Mouse (Mus musculus): ENCODE data around the gene Ccnj.

Gene Ccnj

GRCm38 (mm10) chr19:40830703-40831415 lies at the start of gene Ccnj:
Gene Ccnj, plus strand, starts transcription at chr19:40831279.
- peak; percentile 87 for DNase-seq (ENCODE audit: low spot score)

GRCm38 (mm10) chr19:40788004-40788714 lies 42.9 kb upstream of the Ccnj start:
- no peak for DNase-seq (ENCODE audit: low spot score)

GRCm38 (mm10) chr19:40788715-40789084 lies 42.4 kb upstream of the Ccnj start:
- no peak for DNase-seq (ENCODE audit: low spot score)

- no peak for DNase-seq (ENCODE audit: low spot score)
Measured at GRCm38 (mm10) chr19:40805176-40805737, 25.8 kb upstream of the Ccnj start.

GRCm38 (mm10) chr19:40809858-40810257 lies 21.2 kb upstream of the Ccnj start:
- no peak for DNase-seq (ENCODE audit: low spot score)

GRCm38 (mm10) chr19:40811840-40812239 lies 19.2 kb upstream of the Ccnj start:
- no peak for DNase-seq (ENCODE audit: low spot score)

GRCm38 (mm10) chr19:40812778-40813177 lies 18.3 kb upstream of the Ccnj start:
- DNase-seq (ENCODE audit: low spot score) = no peak

GRCm38 (mm10) chr19:40813385-40813784 lies 17.7 kb upstream of the Ccnj start:
- no peak for DNase-seq (ENCODE audit: low spot score)

GRCm38 (mm10) chr19:40815645-40816183 lies 15.4 kb upstream of the Ccnj start:
- no peak for DNase-seq (ENCODE audit: low spot score)

- no peak for DNase-seq (ENCODE audit: low spot score)
Measured at GRCm38 (mm10) chr19:40817901-40818532, 13.1 kb upstream of the Ccnj start.

GRCm38 (mm10) chr19:40818764-40819163 lies 12.3 kb upstream of the Ccnj start:
- DNase-seq (ENCODE audit: low spot score) = no peak

- DNase-seq (ENCODE audit: low spot score) = no peak
Measured at GRCm38 (mm10) chr19:40821306-40821825, 9.7 kb upstream of the Ccnj start.

GRCm38 (mm10) chr19:40825636-40826035 lies 5.4 kb upstream of the Ccnj start:
- DNase-seq (ENCODE audit: low spot score) = no peak

- no peak for DNase-seq (ENCODE audit: low spot score)
Measured at GRCm38 (mm10) chr19:40826735-40827134, 4.3 kb upstream of the Ccnj start.

- DNase-seq (ENCODE audit: low spot score) = no peak
Measured at GRCm38 (mm10) chr19:40830198-40830597, 881 bp upstream of the Ccnj start.

- peak; percentile 59 for DNase-seq (ENCODE audit: low spot score)
Measured at GRCm38 (mm10) chr19:40831416-40832201, 530 bp downstream of the Ccnj start.

- DNase-seq (ENCODE audit: low spot score) = no peak
Measured at GRCm38 (mm10) chr19:40832361-40832760, 1.3 kb downstream of the Ccnj start.

- DNase-seq (ENCODE audit: low spot score) = no peak
Measured at GRCm38 (mm10) chr19:40834436-40834835, 3.4 kb downstream of the Ccnj start.

GRCm38 (mm10) chr19:40838205-40838604 lies 7.1 kb downstream of the Ccnj start:
- DNase-seq (ENCODE audit: low spot score) = no peak

GRCm38 (mm10) chr19:40840303-40840702 lies 9.2 kb downstream of the Ccnj start:
- DNase-seq (ENCODE audit: low spot score) = no peak

GRCm38 (mm10) chr19:40841083-40841482 lies 10.0 kb downstream of the Ccnj start:
- DNase-seq (ENCODE audit: low spot score) = no peak

Measured in MN1 (cell line).